Mouse (Mus musculus) midbrain, embryonic 16.5 days (tissue): ENCODE measurements around the gene Sipa1l2. TPM values are rescaled to one million over a fixed set of nuclear protein-coding genes. Genes with fewer than 3 reads are reported as not detected.

Experiments
- ATAC-seq: fragments of 200-750 bp; cut with Nextera tagmentation; 2 replicates; pipeline ENCODE4 v1.8.0; 2017; ENCODE audit warnings: moderate TSS enrichment
- H3K27ac ChIP-seq: fragments of 300-500 bp; sonication (generic); 2 replicates; pipeline ENCODE4 v1.5.1; 2014; ENCODE audit warnings: mild to moderate bottlenecking, low read length, mixed read lengths
- H3K27me3 ChIP-seq: fragments of 300-500 bp; sonication (generic); 2 replicates; pipeline ENCODE4 v1.6.1; 2014; ENCODE audit warnings: low read depth, low read length, mixed read lengths; ENCODE audit not compliant: control insufficient read depth, insufficient read depth
- H3K36me3 ChIP-seq: fragments of 300-500 bp; sonication (generic); 2 replicates; pipeline ENCODE4 v1.6.1; 2014; ENCODE audit warnings: mild to moderate bottlenecking, low read length, moderate library complexity, mixed read lengths; ENCODE audit not compliant: control insufficient read depth, insufficient read depth
- H3K4me1 ChIP-seq: fragments of 300-500 bp; sonication (generic); 2 replicates; pipeline ENCODE4 v1.6.1; 2014; ENCODE audit warnings: mild to moderate bottlenecking, low read length, mixed read lengths; ENCODE audit not compliant: control insufficient read depth, insufficient read depth
- H3K4me2 ChIP-seq: fragments of 300-500 bp; sonication (generic); 2 replicates; pipeline ENCODE4 v1.6.1; 2014; ENCODE audit warnings: mild to moderate bottlenecking, low read length, mixed read lengths
- H3K4me3 ChIP-seq: fragments of 300-500 bp; sonication (generic); 2 replicates; pipeline ENCODE4 v1.5.1; 2014; ENCODE audit warnings: low read depth, mild to moderate bottlenecking, low read length, moderate library complexity, mixed read lengths
- H3K9ac ChIP-seq: fragments of 300-500 bp; sonication (generic); 2 replicates; pipeline ENCODE4 v1.6.1; 2014; ENCODE audit warnings: low read depth, low read length, mixed read lengths
- H3K9me3 ChIP-seq: fragments of 300-500 bp; sonication (generic); replicated peaks from 2 replicates; pipeline ENCODE4 v1.6.1; 2014; ENCODE audit warnings: mild to moderate bottlenecking, low read length, mixed read lengths; ENCODE audit not compliant: control insufficient read depth, poor library complexity, severe bottlenecking
- WGBS: fragments of 180-500 bp; shearing (Covaris S2); extraction: QIAGEN DNeasy Blood & Tissue Kit; methylation state at CpG from one replicate; pipeline ENCODE4 v1.1.7; 2014; 5-methylcytosine and 5-hydroxymethylcytosine counted together
- polyA plus RNA-seq: library from polyadenylated mRNA; unstranded; fragments of >200 nt; fragmentation: Nextera tagmentation; extraction: Ambion mirVana; gene quantifications from 2 replicates; pipeline ENCODE4 v1.2.1, GENCODE M21; 2015

The Sipa1l2 gene
- polyA plus RNA-seq, 1 experiment from 2014 or later, result 21.7 TPM

DNA sequence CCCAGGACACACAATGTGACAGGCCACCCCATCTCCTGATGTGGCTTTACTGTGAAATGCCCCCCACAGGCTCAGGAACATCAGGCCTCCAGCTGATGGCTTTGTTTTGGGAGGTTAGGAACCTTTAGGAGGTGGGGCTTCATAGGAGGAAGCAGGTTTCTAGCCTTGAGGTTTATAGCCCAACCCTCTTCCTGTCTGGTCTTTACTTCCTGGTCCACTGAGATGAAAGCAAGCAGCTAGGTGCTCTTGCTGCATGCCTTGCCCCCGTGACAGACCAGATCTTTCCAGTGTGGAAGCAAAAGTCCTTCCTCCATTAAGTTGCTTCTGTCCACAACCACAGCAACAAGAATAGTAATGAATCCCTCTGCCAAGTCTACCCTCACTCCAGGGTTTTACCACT, 38.0 kb downstream of the Sipa1l2 start:
- Histone ChIP-seq H3K4me2 (no peak overlapping the region), H3K9ac (no peak overlapping the region), H3K36me3 (no peaks in the 10 kb centered on the region), H3K27me3 (no peaks in the 10 kb centered on the region), H3K4me3 (no peak overlapping the region), H3K4me1 (peaks cover 63% of the 10 kb centered on the region), H3K9me3 (no peaks in the 10 kb centered on the region), H3K27ac (peak overlapping the region; percentile 45; the same call in 1 of the 2 replicates)
- 73% methylated on average over 1 of the region's 1 CpGs for WGBS
- no peak for ATAC-seq

DNA sequence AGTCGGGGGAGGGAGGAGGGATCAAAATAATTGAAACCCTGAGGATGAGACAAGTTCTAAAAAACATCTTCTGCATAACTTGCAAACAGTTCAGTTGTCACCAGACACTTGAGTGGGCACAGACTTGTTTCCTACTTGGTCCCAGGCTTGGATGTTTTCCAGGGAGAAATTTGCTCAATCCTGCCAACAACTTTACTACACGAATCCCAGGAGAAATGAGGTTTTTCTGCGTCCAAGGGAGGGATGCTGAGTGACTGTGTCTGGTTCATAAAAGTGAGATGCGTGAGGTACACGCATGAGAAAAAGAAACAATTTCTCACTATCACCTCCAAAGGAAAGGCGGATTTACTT, 38.5 kb downstream of the Sipa1l2 start:
- H3K9ac ChIP-seq, result no peak overlapping the region
- H3K4me3 ChIP-seq, result no peak overlapping the region
- no peak for ATAC-seq
- no peak overlapping the region for H3K4me2 ChIP-seq
- no peaks in the 10 kb centered on the region for H3K36me3 ChIP-seq
- WGBS, result 37% methylated on average over 6 of the region's 6 CpGs
- peaks cover 68% of the 10 kb centered on the region for H3K4me1 ChIP-seq
- no peaks in the 10 kb centered on the region for H3K9me3 ChIP-seq
- H3K27ac ChIP-seq, result no peak overlapping the region; the same call in 1 of the 2 replicates
- no peaks in the 10 kb centered on the region for H3K27me3 ChIP-seq

DNA sequence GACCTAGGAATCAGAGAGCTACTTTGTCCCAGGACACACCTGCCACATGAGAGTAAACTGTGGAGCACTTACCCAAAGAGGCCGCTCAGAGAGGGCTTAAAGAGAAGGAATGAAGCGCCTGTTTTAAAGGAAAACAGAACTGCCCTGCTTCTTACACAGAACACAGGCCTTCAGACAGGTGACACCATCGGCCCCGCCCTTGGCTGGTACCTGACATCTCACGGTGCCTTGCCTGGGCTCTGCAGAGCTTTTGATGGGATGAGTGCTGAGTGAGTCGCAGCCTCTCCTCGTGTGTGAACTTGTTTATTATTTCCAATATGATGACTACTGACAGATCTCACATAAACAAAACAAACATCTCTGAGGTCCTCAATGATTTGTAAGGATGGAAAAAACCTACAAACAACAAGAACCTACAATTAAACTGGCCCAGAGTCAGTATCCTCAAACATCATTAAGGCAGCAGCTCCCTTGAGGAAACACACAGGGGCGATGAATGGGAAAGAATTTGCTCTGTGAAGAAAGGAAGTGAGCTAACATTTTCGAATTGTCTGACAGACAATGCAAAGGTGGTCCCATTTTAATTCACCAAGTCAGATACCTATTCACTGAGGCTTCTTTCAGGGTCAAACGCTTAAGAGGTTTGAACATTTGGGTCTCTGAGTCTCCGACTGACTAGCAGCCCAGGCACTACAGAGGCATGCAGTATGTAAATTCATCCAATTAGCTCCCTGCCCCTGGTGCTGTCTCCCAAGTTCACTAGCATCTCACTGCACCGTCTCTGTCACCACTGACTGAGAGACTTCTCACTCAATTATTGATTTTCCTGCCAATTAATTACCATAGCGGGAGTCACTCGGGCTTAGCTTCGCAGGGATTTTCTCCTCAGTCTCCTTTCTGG, 39.2 kb downstream of the Sipa1l2 start:
- Histone ChIP-seq H3K4me2 (no peak overlapping the region), H3K36me3 (no peaks in the 10 kb centered on the region), H3K9ac (no peak overlapping the region), H3K4me1 (peaks cover 72% of the 10 kb centered on the region), H3K4me3 (no peak overlapping the region), H3K27me3 (no peaks in the 10 kb centered on the region), H3K27ac (peak overlapping the region; percentile 39; the same call in 1 of the 2 replicates), H3K9me3 (no peaks in the 10 kb centered on the region)
- ATAC-seq, result peak; percentile 63
- WGBS, result 42% methylated on average over 15 of the region's 15 CpGs

DNA sequence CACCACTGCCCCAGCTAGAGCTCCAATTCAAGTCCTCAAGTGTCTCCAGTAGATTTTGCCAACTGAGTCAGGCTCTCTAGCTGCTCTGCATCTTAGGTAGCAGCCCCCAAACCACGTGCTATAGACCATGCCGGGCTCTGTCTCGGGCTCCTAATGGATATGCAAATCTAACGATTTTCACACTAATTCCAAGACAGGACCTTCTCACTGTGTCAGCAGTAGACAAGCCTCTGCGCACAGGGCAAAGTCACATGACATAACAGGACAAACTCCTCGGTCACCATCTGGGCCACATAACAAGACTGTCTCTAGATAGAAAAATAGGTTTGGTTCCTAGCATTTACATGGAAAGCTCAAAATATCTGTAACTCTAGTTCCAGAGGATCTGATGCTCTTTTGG, 40.6 kb downstream of the Sipa1l2 start:
- WGBS, result 33% methylated on average over 6 of the region's 6 CpGs
- no peaks in the 10 kb centered on the region for H3K9me3 ChIP-seq
- no peaks in the 10 kb centered on the region for H3K36me3 ChIP-seq
- no peak overlapping the region for H3K4me2 ChIP-seq
- ATAC-seq, result no peak
- no peak overlapping the region for H3K9ac ChIP-seq
- no peak overlapping the region for H3K27ac ChIP-seq
- H3K4me3 ChIP-seq, result no peak overlapping the region
- H3K27me3 ChIP-seq, result no peaks in the 10 kb centered on the region
- H3K4me1 ChIP-seq, result peaks cover 72% of the 10 kb centered on the region

DNA sequence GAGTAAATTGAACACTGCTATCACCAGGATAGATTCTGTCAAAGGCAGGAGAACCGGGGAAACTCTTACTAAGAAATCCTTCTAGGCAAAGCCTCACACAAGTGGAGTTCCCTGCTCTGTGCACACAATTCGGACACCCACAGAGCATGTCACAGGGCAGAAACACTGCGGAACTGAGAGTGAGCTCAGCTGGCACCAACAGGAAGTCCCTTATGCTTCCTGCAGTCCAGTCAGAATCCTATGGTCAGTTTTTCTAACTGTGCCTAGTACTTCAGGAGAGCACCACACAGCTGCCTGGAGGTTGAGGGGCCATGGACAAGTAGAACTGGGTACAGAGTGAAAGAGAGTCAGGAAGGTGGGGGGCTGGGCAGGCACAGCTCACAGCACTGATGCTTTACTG, 41.7 kb downstream of the Sipa1l2 start:
- ATAC-seq, result no peak
- Histone ChIP-seq H3K4me3 (no peak overlapping the region), H3K4me2 (no peak overlapping the region), H3K27me3 (no peaks in the 10 kb centered on the region), H3K27ac (peak overlapping the region; percentile 35; the same call in 1 of the 2 replicates), H3K4me1 (peaks cover 72% of the 10 kb centered on the region), H3K36me3 (no peaks in the 10 kb centered on the region), H3K9ac (no peak overlapping the region), H3K9me3 (no peaks in the 10 kb centered on the region)
- WGBS, result 55% methylated on average over 3 of the region's 3 CpGs

DNA sequence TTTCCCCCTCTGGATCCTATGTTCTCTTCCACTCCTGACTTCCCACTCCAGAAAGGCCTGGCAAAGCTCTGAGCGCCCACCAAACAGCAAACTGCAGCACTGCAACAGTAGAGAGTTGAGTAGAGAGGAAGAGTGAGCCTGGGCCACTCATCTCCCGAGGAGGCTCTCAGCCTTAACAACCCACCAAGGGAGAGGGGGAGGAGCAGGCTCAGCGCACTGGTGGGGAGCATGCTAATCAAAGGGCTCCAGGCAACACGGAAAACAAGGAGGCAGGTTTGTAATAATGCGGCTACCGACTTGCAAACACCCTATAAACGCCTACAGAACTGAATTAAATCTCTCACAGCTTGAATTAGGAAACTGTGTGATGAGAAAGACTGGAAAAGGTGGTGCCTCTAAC, 42.6 kb downstream of the Sipa1l2 start:
- H3K4me1 ChIP-seq, result peaks cover 72% of the 10 kb centered on the region
- no peak for ATAC-seq

DNA sequence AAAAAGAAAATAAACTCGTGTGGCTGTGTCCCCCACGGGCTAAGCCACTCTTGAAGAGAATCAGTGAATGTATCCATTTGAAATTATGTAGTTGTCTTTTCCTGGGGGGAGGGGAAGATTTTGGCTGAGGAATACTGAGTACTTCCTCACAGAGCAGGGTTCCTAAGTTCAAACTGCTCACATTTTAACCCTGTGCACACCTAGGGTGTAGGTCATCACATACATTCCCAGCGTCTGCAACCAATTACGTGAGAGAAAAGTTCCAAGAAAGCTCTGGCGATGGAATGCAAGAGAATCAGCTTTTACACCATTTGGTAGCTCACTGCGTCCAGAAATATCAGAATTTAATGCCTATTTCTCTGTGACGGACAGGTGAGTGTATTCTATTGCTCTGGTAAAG, 43.0 kb downstream of the Sipa1l2 start:
- H3K4me2 ChIP-seq, result no peak overlapping the region
- no peak overlapping the region for H3K4me3 ChIP-seq
- peaks cover 74% of the 10 kb centered on the region for H3K4me1 ChIP-seq
- no peaks in the 10 kb centered on the region for H3K36me3 ChIP-seq
- ATAC-seq, result no peak
- 41% methylated on average over 7 of the region's 7 CpGs for WGBS
- no peak overlapping the region for H3K9ac ChIP-seq
- peak overlapping the region; percentile 2; the same call in 1 of the 2 replicates for H3K27ac ChIP-seq
- no peaks in the 10 kb centered on the region for H3K9me3 ChIP-seq
- H3K27me3 ChIP-seq, result no peaks in the 10 kb centered on the region

More for the DNA sequence above, 42.6 kb downstream of the Sipa1l2 start:
- Histone ChIP-seq H3K4me3 (no peak overlapping the region), H3K27me3 (no peaks in the 10 kb centered on the region), H3K9ac (no peak overlapping the region), H3K27ac (peak overlapping the region; percentile 2; the same call in 1 of the 2 replicates), H3K36me3 (no peaks in the 10 kb centered on the region), H3K4me2 (no peak overlapping the region), H3K9me3 (no peaks in the 10 kb centered on the region)
- WGBS, result 10% methylated on average over 7 of the region's 7 CpGs

DNA sequence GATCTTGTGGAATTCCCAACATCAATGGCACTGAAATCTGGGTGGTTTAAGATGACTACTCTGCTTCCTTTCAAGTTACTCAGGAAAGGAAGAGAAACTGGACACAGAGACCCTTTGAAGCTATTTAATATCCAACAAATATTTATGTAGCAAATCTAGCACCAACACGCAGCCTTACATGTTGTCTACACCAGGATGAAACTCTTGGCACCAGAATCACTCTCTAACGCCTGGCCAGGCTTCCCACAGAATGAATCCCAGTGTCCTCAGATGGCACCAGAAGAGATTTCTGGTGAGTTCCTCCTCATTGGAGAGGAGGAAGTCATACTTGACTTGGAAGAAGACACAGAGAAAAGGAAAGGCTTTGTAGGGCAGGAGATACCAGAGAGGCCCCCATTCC, 45.1 kb downstream of the Sipa1l2 start:
- H3K4me1 ChIP-seq, result peaks cover 57% of the 10 kb centered on the region

DNA sequence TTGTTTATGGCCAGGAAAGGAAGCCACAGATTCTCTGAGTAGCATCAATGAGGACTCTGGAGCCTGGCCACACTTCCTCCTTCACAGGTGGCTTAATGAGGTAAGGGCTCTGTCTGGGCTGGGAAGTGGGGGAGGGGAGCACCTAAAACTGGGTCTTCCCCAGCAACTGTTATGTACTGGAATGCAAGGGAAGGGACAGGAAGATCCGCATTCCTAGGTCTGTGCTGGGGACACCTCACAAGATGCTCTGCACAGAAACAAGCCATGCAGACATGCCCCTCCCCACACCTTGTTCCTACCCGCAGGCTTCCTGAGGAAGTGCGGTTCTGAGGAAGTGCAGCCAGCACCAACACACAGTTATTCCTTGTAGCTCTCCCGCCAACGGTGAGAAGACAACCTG, 46.4 kb downstream of the Sipa1l2 start:
- peaks cover 45% of the 10 kb centered on the region for H3K4me1 ChIP-seq

More for the DNA sequence above, 45.1 kb downstream of the Sipa1l2 start:
- no peak for ATAC-seq
- 90% methylated on average over 2 of the region's 2 CpGs for WGBS
- H3K27ac ChIP-seq, result no peak overlapping the region
- H3K27me3 ChIP-seq, result no peaks in the 10 kb centered on the region
- H3K4me2 ChIP-seq, result no peak overlapping the region
- no peaks in the 10 kb centered on the region for H3K36me3 ChIP-seq
- H3K9me3 ChIP-seq, result no peaks in the 10 kb centered on the region
- no peak overlapping the region for H3K9ac ChIP-seq
- H3K4me3 ChIP-seq, result no peak overlapping the region

More for the DNA sequence above, 46.4 kb downstream of the Sipa1l2 start:
- Histone ChIP-seq H3K4me3 (no peak overlapping the region), H3K9me3 (no peaks in the 10 kb centered on the region), H3K4me2 (no peak overlapping the region), H3K36me3 (no peaks in the 10 kb centered on the region), H3K27ac (no peak overlapping the region), H3K9ac (no peak overlapping the region), H3K27me3 (no peaks in the 10 kb centered on the region)
- ATAC-seq, result 0 out of 2 replicates have a peak, but pooled peaks have one; percentile 18
- WGBS, result 62% methylated on average over 5 of the region's 5 CpGs
